Mouse (Mus musculus): ENCODE data around the gene Gm20388.

DNA sequence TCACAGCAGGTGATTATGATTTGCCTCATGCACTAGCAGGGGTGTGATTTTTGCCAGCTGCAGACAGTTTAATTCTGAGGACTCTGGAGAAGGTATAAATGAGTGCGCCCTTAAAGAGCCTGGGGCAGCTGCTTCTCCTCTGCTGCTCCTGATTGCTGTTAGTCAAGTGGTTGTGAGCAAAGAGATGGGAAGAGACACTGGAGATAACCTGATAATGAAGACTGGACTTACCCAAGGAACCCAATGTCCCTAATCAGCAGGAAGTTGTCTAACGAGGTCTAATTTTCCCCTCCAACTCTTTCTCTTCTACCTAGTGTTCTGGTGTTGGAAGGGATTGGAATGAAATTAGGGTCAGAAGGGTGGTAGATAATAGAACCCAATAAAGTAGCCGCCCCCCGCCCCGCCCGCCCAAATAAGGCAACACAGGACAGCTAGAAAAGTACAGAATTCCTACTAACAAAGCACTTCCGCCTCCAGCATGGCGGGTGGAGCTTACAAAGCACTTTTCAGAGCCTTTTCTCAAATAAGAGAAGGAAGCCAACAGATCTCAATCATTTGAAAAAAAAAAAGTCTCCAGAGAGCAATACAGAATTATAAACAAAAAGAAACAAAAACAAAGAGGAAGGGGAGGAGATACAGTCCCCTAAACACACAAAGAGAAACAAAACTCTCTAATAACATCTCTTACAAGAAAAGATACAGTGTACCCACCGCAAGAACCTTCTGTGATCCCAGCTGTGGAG is 3944.3 kb downstream of the Gm20388 start:
- TF ChIP-seq CTCF (IDR thresholded peaks at IDR 0.05; ENCODE audit: low read depth), result no peak
- TF ChIP-seq EP300 (IDR thresholded peaks at IDR 0.05; ENCODE audit: low read depth), result no peak

Measured in liver, embryonic 14.5 days (tissue).